Mouse (Mus musculus): ENCODE measurements around the gene Cd163. TPM values are rescaled to one million over a fixed set of nuclear protein-coding genes. Genes with fewer than 3 reads are reported as not detected.

Gene Cd163
- polyA plus RNA-seq, 1 experiment, result 0.28 TPM

DNA sequence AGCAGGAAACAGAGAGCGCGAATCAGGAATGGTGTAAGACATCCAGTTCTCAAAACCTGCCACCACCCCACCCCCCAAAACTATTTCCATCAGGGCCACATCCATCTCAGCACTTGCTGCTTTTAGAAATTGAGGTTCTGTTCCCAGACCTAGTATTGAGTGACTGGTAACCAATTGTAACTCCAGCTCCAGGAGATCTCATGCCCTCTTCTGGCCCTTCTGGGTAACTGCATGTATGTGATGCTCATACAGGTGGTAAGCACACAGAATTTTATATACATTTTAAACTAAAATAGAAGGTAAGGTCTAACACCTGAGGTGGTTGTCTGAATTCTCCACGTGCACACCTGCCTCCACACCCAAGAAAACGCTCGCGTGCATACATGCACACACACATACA, 42.2 kb downstream of the Cd163 start:
- Histone ChIP-seq H3K4me1 (ENCODE audit: control insufficient read depth, insufficient read depth, low read length) (no peaks in the 10 kb centered on the region), H3K9me3 (replicated peaks; ENCODE audit: control insufficient read depth, insufficient read depth, low read length, poor library complexity, severe bottlenecking) (no peaks in the 10 kb centered on the region), H3K4me3 (ENCODE audit: low read depth, low read length) (no peak overlapping the region), H3K36me3 (ENCODE audit: control insufficient read depth, insufficient read depth, low read length, poor library complexity, severe bottlenecking) (no peaks in the 10 kb centered on the region), H3K27me3 (ENCODE audit: control insufficient read depth, insufficient read depth, low read length, poor library complexity, severe bottlenecking) (no peaks in the 10 kb centered on the region), H3K9ac (ENCODE audit: low read depth, poor library complexity, severe bottlenecking) (no peak overlapping the region), H3K27ac (ENCODE audit: insufficient read depth, low read length) (no peak overlapping the region)
- TF ChIP-seq EP300 (IDR thresholded peaks at IDR 0.05; ENCODE audit: insufficient read depth, low read depth, low read length) (no peak), POLR2A (IDR thresholded peaks at IDR 0.05; ENCODE audit: insufficient read depth, low read length) (no peak), CTCF (IDR thresholded peaks at IDR 0.05; ENCODE audit: low read depth, low read length) (no peak)

DNA sequence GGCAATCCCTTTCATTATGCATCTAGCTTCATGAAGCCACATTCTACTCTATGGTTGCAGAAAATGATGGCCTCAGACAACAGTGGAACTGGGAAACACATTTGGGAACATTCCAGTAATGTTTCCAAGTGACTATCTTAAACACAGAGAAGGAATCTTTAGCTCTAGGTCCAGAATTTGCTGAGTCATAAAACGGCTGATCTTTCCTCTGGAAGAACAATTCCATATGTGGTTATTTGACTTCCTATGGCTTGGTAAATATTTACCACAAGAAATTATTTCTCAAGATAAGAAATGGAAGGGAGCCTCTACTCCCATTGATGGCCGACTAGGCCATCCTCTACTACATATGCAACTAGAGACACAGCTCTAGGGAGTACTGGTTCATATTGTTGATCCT, 48.8 kb downstream of the Cd163 start:
- Histone ChIP-seq H3K4me3 (ENCODE audit: low read depth, low read length) (no peak overlapping the region), H3K9me3 (replicated peaks; ENCODE audit: control insufficient read depth, insufficient read depth, low read length, poor library complexity, severe bottlenecking) (no peaks in the 10 kb centered on the region), H3K4me1 (ENCODE audit: control insufficient read depth, insufficient read depth, low read length) (no peaks in the 10 kb centered on the region), H3K36me3 (ENCODE audit: control insufficient read depth, insufficient read depth, low read length, poor library complexity, severe bottlenecking) (no peaks in the 10 kb centered on the region), H3K27ac (ENCODE audit: insufficient read depth, low read length) (no peak overlapping the region), H3K27me3 (ENCODE audit: control insufficient read depth, insufficient read depth, low read length, poor library complexity, severe bottlenecking) (no peaks in the 10 kb centered on the region), H3K9ac (ENCODE audit: low read depth, poor library complexity, severe bottlenecking) (no peak overlapping the region)
- TF ChIP-seq POLR2A (IDR thresholded peaks at IDR 0.05; ENCODE audit: insufficient read depth, low read length) (no peak), EP300 (IDR thresholded peaks at IDR 0.05; ENCODE audit: insufficient read depth, low read depth, low read length) (no peak), CTCF (IDR thresholded peaks at IDR 0.05; ENCODE audit: low read depth, low read length) (no peak)

DNA sequence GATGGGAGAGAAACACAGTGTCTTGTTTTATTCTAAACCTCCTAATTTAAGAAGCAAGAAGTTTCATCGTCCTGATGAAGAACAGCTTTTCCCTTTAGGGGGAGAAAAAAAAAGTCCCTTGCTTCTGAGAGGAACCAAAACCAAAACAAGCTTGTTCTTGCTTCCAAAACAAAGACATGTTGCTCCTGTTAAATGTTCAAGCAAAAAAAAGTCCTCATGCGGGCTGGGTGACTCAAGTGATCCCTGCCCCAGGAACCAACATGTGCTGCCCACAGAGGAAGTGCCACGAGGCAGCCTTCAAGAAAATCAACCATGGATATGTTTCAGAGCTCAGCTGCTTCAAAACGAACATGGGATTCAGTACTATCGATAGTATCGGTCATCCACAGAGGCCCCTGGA, 54.5 kb downstream of the Cd163 start:
- no peak overlapping the region for H3K4me3 ChIP-seq (ENCODE audit: low read depth, low read length)
- H3K4me1 ChIP-seq (ENCODE audit: control insufficient read depth, insufficient read depth, low read length), result no peaks in the 10 kb centered on the region
- no peaks in the 10 kb centered on the region for H3K27me3 ChIP-seq (ENCODE audit: control insufficient read depth, insufficient read depth, low read length, poor library complexity, severe bottlenecking)
- no peaks in the 10 kb centered on the region for H3K9me3 ChIP-seq (replicated peaks; ENCODE audit: control insufficient read depth, insufficient read depth, low read length, poor library complexity, severe bottlenecking)
- H3K27ac ChIP-seq (ENCODE audit: insufficient read depth, low read length), result no peak overlapping the region
- no peak overlapping the region for H3K9ac ChIP-seq (ENCODE audit: low read depth, poor library complexity, severe bottlenecking)
- TF ChIP-seq CTCF (IDR thresholded peaks at IDR 0.05; ENCODE audit: low read depth, low read length) (no peak), POLR2A (IDR thresholded peaks at IDR 0.05; ENCODE audit: insufficient read depth, low read length) (no peak), EP300 (IDR thresholded peaks at IDR 0.05; ENCODE audit: insufficient read depth, low read depth, low read length) (no peak)
- H3K36me3 ChIP-seq (ENCODE audit: control insufficient read depth, insufficient read depth, low read length, poor library complexity, severe bottlenecking), result no peaks in the 10 kb centered on the region

DNA sequence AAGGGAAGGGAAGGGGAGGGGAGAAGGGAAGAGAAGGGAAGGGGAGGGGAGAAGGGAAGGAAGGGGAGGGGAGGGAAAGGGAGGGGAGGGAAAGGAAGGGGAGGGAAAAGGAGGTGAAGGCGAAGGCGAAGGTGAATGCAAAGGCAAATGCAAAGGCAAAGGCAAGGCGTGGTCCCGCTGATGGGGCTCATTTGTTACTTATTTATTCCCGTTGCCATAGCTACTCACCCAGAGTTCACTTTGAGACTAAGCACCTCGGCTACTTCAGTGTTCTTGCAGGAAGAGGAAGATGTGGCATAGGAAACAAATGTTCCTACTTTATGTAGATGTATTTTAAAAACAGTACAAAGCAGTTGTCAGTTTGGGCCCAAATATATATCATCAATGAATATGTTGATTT, 56.1 kb downstream of the Cd163 start:
- Histone ChIP-seq H3K4me1 (ENCODE audit: control insufficient read depth, insufficient read depth, low read length) (no peaks in the 10 kb centered on the region), H3K9me3 (replicated peaks; ENCODE audit: control insufficient read depth, insufficient read depth, low read length, poor library complexity, severe bottlenecking) (no peaks in the 10 kb centered on the region), H3K27me3 (ENCODE audit: control insufficient read depth, insufficient read depth, low read length, poor library complexity, severe bottlenecking) (no peaks in the 10 kb centered on the region), H3K9ac (ENCODE audit: low read depth, poor library complexity, severe bottlenecking) (no peak overlapping the region), H3K36me3 (ENCODE audit: control insufficient read depth, insufficient read depth, low read length, poor library complexity, severe bottlenecking) (no peaks in the 10 kb centered on the region), H3K27ac (ENCODE audit: insufficient read depth, low read length) (no peak overlapping the region), H3K4me3 (ENCODE audit: low read depth, low read length) (no peak overlapping the region)
- TF ChIP-seq POLR2A (IDR thresholded peaks at IDR 0.05; ENCODE audit: insufficient read depth, low read length) (no peak), CTCF (IDR thresholded peaks at IDR 0.05; ENCODE audit: low read depth, low read length) (no peak), EP300 (IDR thresholded peaks at IDR 0.05; ENCODE audit: insufficient read depth, low read depth, low read length) (no peak)

DNA sequence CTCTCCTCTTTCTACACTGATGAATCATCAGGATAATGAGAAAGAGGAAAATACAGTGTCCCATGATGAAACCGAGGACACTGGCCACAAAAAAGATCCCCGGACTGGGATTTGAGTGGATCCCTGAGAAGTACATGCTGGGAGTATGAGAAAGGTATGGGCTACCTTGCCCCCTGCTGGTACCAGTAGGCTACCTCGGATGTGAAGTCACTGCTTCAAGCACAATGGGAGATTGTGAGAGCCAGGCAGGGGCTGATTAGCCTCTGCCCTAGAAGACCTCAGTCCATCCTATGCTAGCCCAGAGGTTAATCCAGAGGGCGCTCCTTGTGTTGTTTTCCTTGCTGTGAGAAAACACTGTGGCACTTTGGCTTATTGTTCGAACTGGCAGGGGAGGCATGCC, 59.9 kb downstream of the Cd163 start:
- H3K27ac ChIP-seq (ENCODE audit: insufficient read depth, low read length), result no peak overlapping the region
- no peaks in the 10 kb centered on the region for H3K9me3 ChIP-seq (replicated peaks; ENCODE audit: control insufficient read depth, insufficient read depth, low read length, poor library complexity, severe bottlenecking)
- no peaks in the 10 kb centered on the region for H3K36me3 ChIP-seq (ENCODE audit: control insufficient read depth, insufficient read depth, low read length, poor library complexity, severe bottlenecking)
- H3K4me3 ChIP-seq (ENCODE audit: low read depth, low read length), result no peak overlapping the region
- no peak for TF ChIP-seq CTCF (IDR thresholded peaks at IDR 0.05; ENCODE audit: low read depth, low read length)
- H3K9ac ChIP-seq (ENCODE audit: low read depth, poor library complexity, severe bottlenecking), result no peak overlapping the region
- H3K27me3 ChIP-seq (ENCODE audit: control insufficient read depth, insufficient read depth, low read length, poor library complexity, severe bottlenecking), result no peaks in the 10 kb centered on the region
- H3K4me1 ChIP-seq (ENCODE audit: control insufficient read depth, insufficient read depth, low read length), result no peaks in the 10 kb centered on the region

DNA sequence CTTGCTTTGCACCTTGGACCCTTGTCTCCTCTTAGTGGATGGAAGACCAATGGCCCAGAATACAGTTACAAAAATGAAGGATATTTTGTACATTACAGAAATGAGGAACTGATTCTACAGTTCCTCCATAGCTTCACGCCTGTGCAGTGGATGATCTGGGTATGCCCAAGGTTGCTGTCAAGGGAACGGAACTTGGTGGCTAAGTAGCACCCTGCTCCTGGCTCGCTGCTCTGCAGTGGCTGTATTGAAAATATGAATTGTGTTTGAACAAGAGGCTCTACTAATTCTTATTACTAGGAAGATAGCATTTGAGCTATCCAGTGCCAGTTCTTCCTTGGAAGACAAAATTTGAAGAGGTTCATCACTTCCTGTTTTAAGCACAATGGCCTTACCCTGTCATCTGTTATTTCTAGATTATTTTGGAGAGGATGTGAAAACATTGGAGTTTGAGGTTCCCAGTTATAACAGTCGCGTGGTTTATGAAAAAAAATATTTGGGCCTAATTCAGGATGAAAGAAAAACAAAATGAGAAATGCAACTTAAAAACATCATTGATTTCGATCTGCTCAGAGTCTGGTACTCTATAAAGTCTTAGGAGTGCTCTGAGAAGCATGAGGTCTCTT, 69.2 kb downstream of the Cd163 start:
- TF ChIP-seq CTCF (IDR thresholded peaks at IDR 0.05; ENCODE audit: low read depth, low read length), result no peak
- no peak for TF ChIP-seq POLR2A (IDR thresholded peaks at IDR 0.05; ENCODE audit: insufficient read depth, low read length)
- TF ChIP-seq EP300 (IDR thresholded peaks at IDR 0.05; ENCODE audit: insufficient read depth, low read depth, low read length), result no peak
- Histone ChIP-seq H3K27ac (ENCODE audit: insufficient read depth, low read length) (no peak overlapping the region), H3K27me3 (ENCODE audit: control insufficient read depth, insufficient read depth, low read length, poor library complexity, severe bottlenecking) (no peaks in the 10 kb centered on the region), H3K9me3 (replicated peaks; ENCODE audit: control insufficient read depth, insufficient read depth, low read length, poor library complexity, severe bottlenecking) (no peaks in the 10 kb centered on the region), H3K9ac (ENCODE audit: low read depth, poor library complexity, severe bottlenecking) (no peak overlapping the region), H3K36me3 (ENCODE audit: control insufficient read depth, insufficient read depth, low read length, poor library complexity, severe bottlenecking) (no peaks in the 10 kb centered on the region), H3K4me1 (ENCODE audit: control insufficient read depth, insufficient read depth, low read length) (no peaks in the 10 kb centered on the region), H3K4me3 (ENCODE audit: low read depth, low read length) (no peak overlapping the region)

All from ES-Bruce4 (cell line).